Mouse (Mus musculus) testis, adult 2 months (tissue): ENCODE results near the gene Ddx21. TPM values are rescaled to one million over a fixed set of nuclear protein-coding genes. Genes with fewer than 3 reads are reported as not detected.

Experiments
- H3K27ac ChIP-seq: fragments of 200-500 bp; 2 replicates; pipeline ENCODE4 v1.5.1; 2012; ENCODE audit warnings: low read depth, low read length; ENCODE audit not compliant: control insufficient read depth, insufficient read depth
- H3K27me3 ChIP-seq: fragments of 200-500 bp; 2 replicates; pipeline ENCODE4 v1.6.1; 2012; ENCODE audit warnings: mild to moderate bottlenecking, low read length, moderate library complexity; ENCODE audit not compliant: control insufficient read depth, insufficient read depth
- H3K36me3 ChIP-seq: fragments of 200-500 bp; 2 replicates; pipeline ENCODE4 v1.6.1; 2012; ENCODE audit warnings: mild to moderate bottlenecking, low read length; ENCODE audit not compliant: control insufficient read depth, insufficient read depth
- H3K4me1 ChIP-seq: fragments of 200-500 bp; 2 replicates; pipeline ENCODE4 v1.6.1; 2012; ENCODE audit warnings: low read length; ENCODE audit not compliant: control insufficient read depth, insufficient read depth
- H3K4me3 ChIP-seq: fragments of 200-500 bp; 2 replicates; pipeline ENCODE4 v1.5.1; 2012; ENCODE audit warnings: low read depth, mild to moderate bottlenecking, low read length, moderate library complexity, mixed read lengths; ENCODE audit not compliant: control insufficient read depth
- CTCF ChIP-seq: fragments of 200-500 bp; IDR thresholded peaks from 2 replicates; pipeline ENCODE4 v1.5.1; 2012; ENCODE audit warnings: low read depth, mild to moderate bottlenecking, inconsistent platforms, low read length, moderate library complexity; ENCODE audit not compliant: control insufficient read depth, insufficient read depth, insufficient replicate concordance
- POLR2A ChIP-seq: fragments of 200-500 bp; IDR thresholded peaks from 2 replicates; pipeline ENCODE4 v1.6.1; 2012; ENCODE audit warnings: low read depth, mild to moderate bottlenecking, inconsistent platforms, low read length, moderate library complexity; ENCODE audit not compliant: control insufficient read depth
- polyA plus RNA-seq: library from polyadenylated mRNA; depleted of rRNA; stranded (reverse); fragments of >200 nt; gene quantifications from 2 replicates; pipeline ENCODE4 v1.2.3, GENCODE M21; 2012

Ddx21 gene
- polyA plus RNA-seq, 1 experiment = 18.1 TPM

DNA sequence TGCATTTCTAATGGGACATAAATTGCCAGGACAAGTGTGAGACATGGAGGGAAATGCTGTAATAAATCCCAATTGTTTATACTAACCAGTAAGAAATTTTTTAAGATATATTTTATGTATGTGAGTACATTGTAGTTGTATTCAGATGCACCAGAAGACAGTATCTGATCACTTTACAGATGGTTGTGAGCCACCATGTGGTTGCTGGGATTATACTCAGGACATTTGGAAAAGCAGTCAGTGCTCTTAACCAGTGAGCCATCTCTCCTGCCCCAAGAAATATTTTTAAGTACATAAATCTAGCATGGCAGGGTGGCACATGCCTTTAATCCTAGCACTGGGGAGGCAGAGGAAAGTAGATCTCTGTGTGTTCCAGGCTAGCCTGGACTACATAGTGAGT, 56.3 kb downstream of the Ddx21 start:
- Histone ChIP-seq H3K4me3 (no peak overlapping the region), H3K27me3 (no peaks in the 10 kb centered on the region), H3K4me1 (peaks cover 8% of the 10 kb centered on the region), H3K36me3 (no peaks in the 10 kb centered on the region), H3K27ac (no peak overlapping the region)
- TF ChIP-seq CTCF (no peak), POLR2A (no peak)

- Histone ChIP-seq H3K4me1 (peaks cover 12% of the 10 kb centered on the region), H3K4me3 (no peak overlapping the region), H3K27me3 (no peaks in the 10 kb centered on the region), H3K36me3 (no peaks in the 10 kb centered on the region), H3K27ac (no peak overlapping the region)
- no peak for TF ChIP-seq POLR2A
- TF ChIP-seq CTCF = no peak
Measured at GRCm38 (mm10) chr10:62544316-62544715, 57.8 kb downstream of the Ddx21 start.

DNA sequence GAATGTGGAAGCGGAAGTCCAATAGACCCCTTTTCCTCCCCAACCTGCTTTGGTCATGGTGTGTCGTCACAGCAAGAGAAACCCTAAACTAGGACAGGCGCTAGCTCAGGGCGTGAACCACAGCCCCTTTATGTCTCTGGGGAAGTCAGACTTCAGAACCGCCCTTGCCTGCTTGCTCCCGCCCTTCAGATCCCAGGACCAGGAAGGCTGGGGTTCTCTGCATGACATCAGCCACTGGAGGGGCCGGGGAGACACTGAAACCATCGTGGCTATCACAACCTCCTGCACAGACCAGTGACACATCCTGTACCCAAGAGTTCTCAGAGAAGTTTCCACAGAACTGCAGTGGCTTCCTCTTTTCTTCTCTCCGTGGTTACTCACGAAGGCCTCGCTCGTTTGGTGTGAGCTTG, 58.7 kb downstream of the Ddx21 start:
- H3K4me3 ChIP-seq = no peak overlapping the region
- TF ChIP-seq POLR2A (no peak), CTCF (no peak)
- H3K27ac ChIP-seq = no peak overlapping the region
- peaks cover 11% of the 10 kb centered on the region for H3K4me1 ChIP-seq
- no peaks in the 10 kb centered on the region for H3K36me3 ChIP-seq
- H3K27me3 ChIP-seq = no peaks in the 10 kb centered on the region

DNA sequence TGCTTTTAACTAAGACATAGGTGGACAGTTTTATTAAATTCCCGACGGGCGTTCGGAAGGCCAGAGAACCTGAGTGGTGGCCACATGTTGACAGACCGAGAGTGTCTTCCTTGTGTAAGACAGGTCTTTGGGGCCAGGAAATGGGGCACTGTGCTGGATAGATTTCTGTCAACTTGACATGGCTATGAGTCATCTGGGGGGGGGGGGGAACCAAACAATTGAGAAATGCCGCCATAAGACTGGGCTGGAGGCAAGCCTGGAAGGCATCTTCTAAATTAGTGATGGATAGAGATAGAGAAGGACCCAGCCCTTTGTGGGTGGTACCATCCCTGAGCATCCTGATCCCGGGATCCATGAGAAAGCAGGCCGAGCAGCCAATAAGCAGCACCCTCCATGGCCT, 59.2 kb downstream of the Ddx21 start:
- TF ChIP-seq CTCF = no peak
- TF ChIP-seq POLR2A = no peak
- Histone ChIP-seq H3K4me1 (peaks cover 11% of the 10 kb centered on the region), H3K27ac (no peak overlapping the region), H3K36me3 (no peaks in the 10 kb centered on the region), H3K27me3 (no peaks in the 10 kb centered on the region), H3K4me3 (no peak overlapping the region)

GRCm38 (mm10) chr10:62542507-62542906, 59.6 kb downstream of the Ddx21 start:
- no peak overlapping the region for H3K27ac ChIP-seq
- no peaks in the 10 kb centered on the region for H3K36me3 ChIP-seq
- peaks cover 11% of the 10 kb centered on the region for H3K4me1 ChIP-seq
- no peaks in the 10 kb centered on the region for H3K27me3 ChIP-seq
- no peak for TF ChIP-seq CTCF
- no peak overlapping the region for H3K4me3 ChIP-seq

- Histone ChIP-seq H3K36me3 (no peaks in the 10 kb centered on the region), H3K27ac (no peak overlapping the region), H3K27me3 (no peaks in the 10 kb centered on the region), H3K4me3 (no peak overlapping the region), H3K4me1 (peaks cover 11% of the 10 kb centered on the region)
- no peak for TF ChIP-seq POLR2A
- no peak for TF ChIP-seq CTCF
Measured at GRCm38 (mm10) chr10:62541499-62541898, 60.6 kb downstream of the Ddx21 start.

GRCm38 (mm10) chr10:62540800-62541199, 61.3 kb downstream of the Ddx21 start:
- H3K4me3 ChIP-seq = no peak overlapping the region

GRCm38 (mm10) chr10:62534509-62534908, 67.6 kb downstream of the Ddx21 start:
- peak overlapping the region; percentile 77 for H3K4me3 ChIP-seq
- H3K27me3 ChIP-seq = no peaks in the 10 kb centered on the region
- H3K4me1 ChIP-seq = peaks cover 3% of the 10 kb centered on the region; the same call in 1 of the 2 replicates
- no peak for TF ChIP-seq POLR2A
- no peak for TF ChIP-seq CTCF
- H3K27ac ChIP-seq = peak overlapping the region; percentile 50; the same call in 1 of the 2 replicates
- H3K36me3 ChIP-seq = no peaks in the 10 kb centered on the region

More at GRCm38 (mm10) chr10:62540800-62541199, 61.3 kb downstream of the Ddx21 start:
- Histone ChIP-seq H3K27ac (no peak overlapping the region), H3K27me3 (no peaks in the 10 kb centered on the region), H3K4me1 (peaks cover 11% of the 10 kb centered on the region), H3K36me3 (no peaks in the 10 kb centered on the region)
- TF ChIP-seq POLR2A (no peak), CTCF (no peak)
